Mouse (Mus musculus) kidney, embryonic 14.5 days (tissue): ENCODE data around the gene Ankrd33. TPM values are rescaled to one million over a fixed set of nuclear protein-coding genes. Genes with fewer than 3 reads are reported as not detected.
A peak's percentile ranks its signal among the peaks of the same experiment; 100 is the strongest.

Source experiments
- ATAC-seq: fragments of 200-750 bp; cut with Nextera tagmentation; 2 replicates; pipeline ENCODE4 v1.8.0; 2017; ENCODE audit warnings: moderate number of reproducible peaks, mild to moderate bottlenecking, moderate TSS enrichment, moderate library complexity; ENCODE audit not compliant: low FRiP score, low TSS enrichment
- H3K27ac ChIP-seq: fragments of 300-500 bp; sonication (generic); 2 replicates; pipeline ENCODE4 v1.5.1; 2014; ENCODE audit warnings: low read depth, mild to moderate bottlenecking, low read length, moderate library complexity, mixed read lengths
- H3K27me3 ChIP-seq: fragments of 300-500 bp; sonication (generic); 2 replicates; pipeline ENCODE4 v1.6.1; 2014; ENCODE audit warnings: mild to moderate bottlenecking, low read length; ENCODE audit not compliant: control insufficient read depth, insufficient read depth
- H3K36me3 ChIP-seq: fragments of 300-500 bp; sonication (generic); 2 replicates; pipeline ENCODE4 v1.6.1; 2014; ENCODE audit warnings: low read length, mixed read lengths; ENCODE audit not compliant: control insufficient read depth, insufficient read depth
- H3K4me1 ChIP-seq: fragments of 300-500 bp; sonication (generic); 2 replicates; pipeline ENCODE4 v1.6.1; 2014; ENCODE audit warnings: low read length, mixed read lengths; ENCODE audit not compliant: control insufficient read depth, insufficient read depth
- H3K4me2 ChIP-seq: fragments of 300-500 bp; sonication (generic); replicated peaks from 2 replicates; pipeline ENCODE4 v1.6.1; 2014; ENCODE audit warnings: low read depth, mild to moderate bottlenecking, low read length
- H3K4me3 ChIP-seq: fragments of 300-500 bp; sonication (generic); 2 replicates; pipeline ENCODE4 v1.5.1; 2014; ENCODE audit warnings: mild to moderate bottlenecking, low read length
- H3K9ac ChIP-seq: fragments of 300-500 bp; sonication (generic); 2 replicates; pipeline ENCODE4 v1.6.1; 2014; ENCODE audit warnings: low read depth, mild to moderate bottlenecking, low read length, moderate library complexity
- H3K9me3 ChIP-seq: fragments of 300-500 bp; sonication (generic); 2 replicates; pipeline ENCODE4 v1.6.1; 2016; ENCODE audit warnings: low read length; ENCODE audit not compliant: control insufficient read depth
- WGBS: fragments of 180-500 bp; shearing (Covaris S2); extraction: QIAGEN DNeasy Blood & Tissue Kit; methylation state at CpG from one replicate; pipeline ENCODE4 v1.1.7; 2014; 5-methylcytosine and 5-hydroxymethylcytosine counted together
- polyA plus RNA-seq: library from polyadenylated mRNA; unstranded; fragments of >200 nt; fragmentation: Nextera tagmentation; extraction: Ambion mirVana; gene quantifications from 2 replicates; pipeline ENCODE4 v1.2.1, GENCODE M21; 2014

Ankrd33 gene
- polyA plus RNA-seq, 1 experiment from 2014 or later: not detected

DNA sequence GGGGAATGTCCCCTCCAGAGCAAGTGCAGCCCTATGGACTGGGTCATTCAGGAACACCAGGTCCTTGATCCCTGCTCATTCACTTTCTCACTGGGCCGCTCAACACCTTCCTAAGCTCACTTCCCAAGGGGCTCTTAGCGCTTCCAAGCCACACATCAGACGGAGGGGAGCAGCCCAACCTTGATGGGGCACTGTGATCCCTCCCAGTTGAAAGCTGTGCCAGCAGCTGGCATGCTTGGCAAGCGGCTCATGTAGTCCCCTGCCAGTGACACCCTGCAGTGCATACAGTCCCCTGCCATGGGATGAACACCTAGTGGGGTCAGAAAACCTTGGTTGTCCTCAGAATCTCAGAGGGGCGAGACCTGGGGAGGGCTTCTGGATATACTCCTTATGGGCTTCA is 41.5 kb upstream of the Ankrd33 start:
- Histone ChIP-seq H3K9ac (no peak overlapping the region), H3K27me3 (no peaks in the 10 kb centered on the region), H3K36me3 (no peaks in the 10 kb centered on the region), H3K9me3 (no peaks in the 10 kb centered on the region), H3K27ac (no peak overlapping the region), H3K4me3 (no peak overlapping the region), H3K4me1 (peaks cover 59% of the 10 kb centered on the region), H3K4me2 (no peak overlapping the region)
- ATAC-seq: no peak
- WGBS: 84% methylated on average over 5 of the region's 5 CpGs

DNA sequence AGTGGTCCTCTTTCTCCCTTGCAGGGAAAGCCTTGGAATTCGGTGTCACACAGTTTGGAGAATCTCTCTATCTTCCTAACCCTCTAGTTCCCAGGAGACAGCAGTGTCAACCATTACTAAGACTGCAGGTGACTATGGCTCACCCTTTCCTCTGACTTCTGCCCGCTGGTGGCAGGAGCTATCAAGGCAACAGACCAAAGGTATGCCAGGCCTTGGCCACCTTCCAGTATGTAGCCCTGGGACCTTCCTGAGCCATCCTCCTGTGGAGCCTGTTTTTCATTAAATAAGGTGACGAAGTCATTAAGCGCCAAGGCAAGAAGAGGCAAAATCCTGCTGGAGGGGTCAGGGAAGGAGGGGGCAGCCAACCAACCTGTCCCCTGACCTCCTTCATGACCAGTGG is 40.4 kb upstream of the Ankrd33 start:
- no peak for ATAC-seq
- Histone ChIP-seq H3K9me3 (no peaks in the 10 kb centered on the region), H3K4me3 (no peak overlapping the region), H3K27me3 (no peaks in the 10 kb centered on the region), H3K4me1 (peaks cover 53% of the 10 kb centered on the region), H3K4me2 (no peak overlapping the region; the same call in 1 of the 2 replicates), H3K36me3 (no peaks in the 10 kb centered on the region), H3K9ac (0 out of 2 replicates have a peak overlapping the region, but pooled peaks have one; percentile 8), H3K27ac (no peak overlapping the region; the same call in 1 of the 2 replicates)
- 69% methylated on average over 4 of the region's 4 CpGs for WGBS

DNA sequence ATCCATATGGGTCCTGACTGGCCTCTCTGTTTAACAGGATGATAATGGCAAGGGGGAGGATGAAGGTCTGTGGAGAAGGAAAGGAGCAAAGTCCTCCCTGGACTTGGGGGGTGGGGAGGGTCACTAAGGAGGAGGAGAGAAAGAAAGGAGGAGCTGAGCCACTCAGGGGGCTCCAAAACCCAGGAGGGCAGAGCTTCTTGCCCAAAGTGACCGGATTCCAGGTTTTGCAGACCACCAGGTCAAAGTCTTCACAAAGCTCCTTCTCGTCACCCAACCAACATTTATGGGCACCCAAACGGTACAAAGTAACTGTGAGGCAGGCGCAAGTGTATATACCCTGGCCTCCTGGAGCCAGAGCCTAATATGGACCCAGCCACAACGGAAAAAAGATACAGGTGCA is 39.9 kb upstream of the Ankrd33 start:
- Histone ChIP-seq H3K4me1 (peaks cover 48% of the 10 kb centered on the region), H3K4me2 (peak overlapping the region; percentile 76), H3K27ac (peak overlapping the region; percentile 97; the same call in 1 of the 2 replicates), H3K36me3 (no peaks in the 10 kb centered on the region), H3K9ac (0 out of 2 replicates have a peak overlapping the region, but pooled peaks have one; percentile 8), H3K27me3 (no peaks in the 10 kb centered on the region), H3K4me3 (peak overlapping the region; percentile 93), H3K9me3 (no peaks in the 10 kb centered on the region)
- ATAC-seq: no peak
- WGBS: 25% methylated on average over 5 of the region's 5 CpGs

DNA sequence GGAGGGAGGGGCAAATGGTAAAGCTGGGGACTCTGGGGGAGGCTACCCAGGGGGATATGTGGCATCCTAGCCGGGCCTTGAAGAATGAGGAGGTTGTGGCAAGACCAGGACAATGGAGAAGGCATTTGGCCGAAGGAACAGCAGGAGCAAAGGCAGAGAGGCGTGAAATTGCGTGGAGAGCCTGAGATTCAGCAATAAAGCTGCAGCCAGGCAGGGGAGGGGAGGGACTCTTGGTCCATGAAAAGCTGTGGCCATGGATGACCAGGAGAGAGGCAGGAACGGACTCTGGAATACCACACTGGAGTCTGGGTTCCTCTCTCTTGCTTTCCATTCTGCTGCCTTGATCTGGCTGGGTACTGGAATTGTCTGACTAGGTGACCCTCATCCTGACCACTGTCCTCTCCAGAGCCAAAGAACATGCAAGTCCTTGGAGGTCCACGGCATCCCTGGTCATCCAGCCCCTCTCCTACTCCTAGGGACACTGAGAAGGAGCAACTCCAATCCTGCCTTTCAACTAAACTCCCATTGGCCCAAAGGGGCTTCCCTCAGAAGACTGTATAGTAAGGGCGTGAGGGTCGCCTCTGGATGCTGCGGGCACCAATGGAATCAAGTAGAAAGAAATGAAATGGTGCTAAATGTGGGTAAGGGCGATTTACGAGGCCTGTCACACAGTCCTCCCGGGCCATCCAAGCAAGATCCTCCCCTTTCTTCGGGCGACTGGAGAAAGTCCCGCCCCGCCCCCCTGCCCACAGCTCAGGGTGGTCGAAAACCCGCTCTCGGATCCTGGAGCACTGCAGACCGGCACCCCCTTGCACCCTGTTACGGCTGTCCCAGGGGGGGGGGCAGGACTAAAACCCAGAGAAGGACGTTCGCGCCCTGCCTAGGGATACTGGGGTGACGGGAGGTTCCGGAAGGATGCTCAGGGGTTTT is 39.2 kb upstream of the Ankrd33 start:
- Histone ChIP-seq H3K36me3 (no peaks in the 10 kb centered on the region), H3K9me3 (no peaks in the 10 kb centered on the region), H3K27me3 (no peaks in the 10 kb centered on the region), H3K4me3 (peak overlapping the region; percentile 93), H3K27ac (peak overlapping the region; percentile 97; the same call in 1 of the 2 replicates), H3K4me2 (peak overlapping the region; percentile 76), H3K4me1 (peaks cover 41% of the 10 kb centered on the region), H3K9ac (peak overlapping the region; percentile 94)
- ATAC-seq: peak; percentile 20
- WGBS: 4% methylated on average over 26 of the region's 26 CpGs

DNA sequence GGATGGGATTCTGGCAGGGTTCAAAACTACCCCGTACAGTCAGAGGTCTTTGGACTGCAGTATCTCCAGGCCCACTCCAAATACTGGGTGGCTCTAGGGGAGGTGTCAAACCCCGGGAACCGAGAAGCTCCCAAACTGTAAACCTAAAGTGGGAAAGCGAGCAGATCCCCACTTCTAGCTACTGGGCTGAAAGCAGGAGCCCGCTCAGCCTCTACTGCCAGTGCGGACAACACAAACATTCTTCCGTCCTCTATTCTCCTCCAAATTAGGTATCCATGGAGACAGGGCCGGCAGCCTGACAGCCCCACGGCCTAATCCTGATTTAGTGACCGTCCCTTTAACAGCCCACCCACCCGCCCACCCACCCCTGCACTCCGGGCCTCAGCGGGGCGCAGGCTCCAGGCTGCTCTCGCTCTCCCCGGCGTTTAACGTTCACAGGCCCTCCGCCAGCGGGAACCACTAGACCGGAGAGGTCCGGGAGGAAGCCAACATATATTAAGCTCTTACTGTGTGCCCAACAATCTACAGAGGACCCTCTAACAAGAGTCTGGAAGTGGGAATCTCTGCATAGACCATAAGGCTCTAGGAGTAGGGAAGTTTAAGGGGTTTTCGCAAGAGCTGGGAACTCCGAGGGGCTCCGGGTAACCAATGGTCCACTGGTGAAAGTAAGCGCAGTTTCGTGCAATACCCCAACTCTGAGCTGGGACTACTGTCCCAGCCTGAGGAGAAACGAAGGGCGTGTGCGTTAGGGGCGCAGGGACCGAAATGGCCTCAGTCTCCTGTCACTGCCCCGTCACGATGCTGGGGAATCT is 38.3 kb upstream of the Ankrd33 start:
- Histone ChIP-seq H3K4me2 (peak overlapping the region; percentile 76), H3K4me1 (peaks cover 43% of the 10 kb centered on the region), H3K9ac (peak overlapping the region; percentile 94), H3K27ac (peak overlapping the region; percentile 97), H3K9me3 (no peaks in the 10 kb centered on the region), H3K36me3 (no peaks in the 10 kb centered on the region), H3K4me3 (peak overlapping the region; percentile 93), H3K27me3 (no peaks in the 10 kb centered on the region)
- ATAC-seq: peak; percentile 16; the same call in 1 of the 2 replicates
- under 1% methylated on average over 34 of the region's 34 CpGs for WGBS

DNA sequence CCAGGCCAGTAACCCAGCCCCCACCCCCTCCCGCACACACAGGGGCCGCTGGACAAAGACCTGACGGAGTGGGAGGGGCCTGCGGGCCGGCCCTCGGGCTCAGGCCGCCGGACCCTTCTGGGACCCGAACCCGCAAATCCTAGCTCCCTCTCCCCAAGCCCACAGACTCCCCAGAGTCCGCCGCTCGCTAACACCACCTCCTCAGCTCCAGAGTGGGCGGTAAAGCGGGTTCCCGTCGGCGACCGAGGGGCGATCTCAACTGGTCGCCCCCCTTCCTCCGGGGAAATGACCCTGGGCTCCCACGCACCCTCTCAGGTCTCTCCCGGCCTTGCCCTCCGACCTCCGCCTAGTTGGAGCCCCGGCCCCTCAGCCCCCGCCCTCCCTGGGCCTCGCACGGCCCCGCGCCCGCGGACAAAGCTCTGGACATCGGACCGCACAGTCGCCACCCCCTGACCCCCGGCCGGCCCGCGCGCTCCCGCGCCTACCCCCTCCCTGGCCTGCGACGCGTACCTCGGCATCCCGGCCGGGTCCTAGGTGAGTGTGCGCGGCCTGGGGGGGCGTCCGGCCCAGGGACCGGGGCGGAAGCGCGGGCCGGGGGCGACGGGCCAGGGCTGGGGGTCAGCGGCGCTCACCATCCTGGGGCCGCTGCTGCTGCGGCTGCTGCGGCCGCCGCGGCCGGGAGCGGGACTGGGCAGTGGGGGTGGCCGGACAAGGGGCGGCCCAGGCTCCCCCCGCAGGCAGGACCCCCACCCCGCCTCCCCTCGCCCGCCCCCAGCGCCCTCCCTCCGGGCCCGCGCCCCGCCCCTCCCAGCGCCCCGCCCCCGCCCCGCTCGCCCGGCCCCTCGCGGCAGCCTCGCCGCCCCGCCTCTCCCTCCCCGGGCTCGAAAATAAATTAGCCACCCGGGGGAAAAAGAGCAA is 37.5 kb upstream of the Ankrd33 start, which contains the start of gene Fignl2:
Gene Fignl2, minus strand, starts transcription at position 755 of the 918 bp plus-strand sequence.
- no peaks in the 10 kb centered on the region for H3K36me3 ChIP-seq
- H3K4me3 ChIP-seq: peak within 1 kb of the TSS; percentile 93
- ATAC-seq: peak; percentile 32
- under 1% methylated on average over 74 of the region's 96 CpGs for WGBS
- peak within 1 kb of the TSS; percentile 97 for H3K27ac ChIP-seq
- H3K4me2 ChIP-seq: peak within 1 kb of the TSS; percentile 76
- no peaks in the 10 kb centered on the region for H3K9me3 ChIP-seq
- peak within 1 kb of the TSS; percentile 94 for H3K9ac ChIP-seq
- peaks cover 45% of the 10 kb centered on the region for H3K4me1 ChIP-seq
- no peaks in the 10 kb centered on the region for H3K27me3 ChIP-seq

DNA sequence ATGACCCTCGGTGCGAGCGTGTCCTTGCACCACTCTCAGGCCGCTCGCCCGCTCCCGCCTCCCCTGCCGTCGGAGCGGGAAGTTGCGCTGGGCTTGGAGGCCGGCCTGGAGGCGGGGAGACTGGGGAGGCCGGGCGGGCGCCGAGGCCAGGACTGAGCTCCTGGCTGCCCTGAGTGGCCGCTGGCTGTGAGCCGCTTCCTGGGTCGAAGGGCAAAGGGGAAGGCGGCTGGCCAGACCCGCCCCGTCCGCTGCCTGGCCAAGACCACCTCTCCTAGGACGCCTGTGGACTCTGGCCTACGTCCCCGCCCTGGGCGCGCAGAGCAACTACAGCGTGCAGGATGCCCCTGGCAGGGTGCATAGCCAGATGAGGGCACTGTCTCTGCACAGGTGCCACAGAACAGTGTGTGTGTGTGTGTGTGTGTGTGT is 36.8 kb upstream of the Ankrd33 start:
- peak overlapping the region; percentile 93 for H3K4me3 ChIP-seq
- H3K9me3 ChIP-seq: no peaks in the 10 kb centered on the region
- 1% methylated on average over 29 of the region's 30 CpGs for WGBS
- ATAC-seq: peak; percentile 81
- no peaks in the 10 kb centered on the region for H3K27me3 ChIP-seq
- H3K36me3 ChIP-seq: no peaks in the 10 kb centered on the region
- H3K9ac ChIP-seq: peak overlapping the region; percentile 94
- H3K27ac ChIP-seq: peak overlapping the region; percentile 97
- H3K4me2 ChIP-seq: peak overlapping the region; percentile 76
- H3K4me1 ChIP-seq: peaks cover 40% of the 10 kb centered on the region

DNA sequence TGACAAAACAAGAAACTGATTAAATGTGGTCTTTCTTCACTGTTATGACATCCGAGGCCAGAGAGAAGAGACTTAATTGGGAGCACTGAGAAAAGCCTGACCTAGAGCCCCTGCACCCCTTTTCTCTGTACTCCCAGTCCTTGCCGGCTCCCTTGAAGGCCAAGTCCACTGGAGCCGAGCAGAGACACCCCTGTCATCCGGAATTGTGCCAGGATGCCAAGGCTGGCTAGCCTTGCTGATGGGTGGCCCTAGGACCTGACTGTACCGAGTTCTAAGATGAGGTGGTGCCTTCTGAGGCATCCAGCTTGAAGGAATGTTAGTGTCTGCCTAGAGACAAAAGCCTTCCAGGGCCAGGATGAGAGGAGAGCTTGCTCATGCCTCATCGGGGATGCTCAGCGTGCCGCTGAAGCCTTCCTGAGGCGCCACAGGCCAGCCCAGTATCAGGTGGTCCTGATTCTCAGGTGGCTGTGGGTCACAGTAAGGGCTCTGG is 35.5 kb upstream of the Ankrd33 start:
- Histone ChIP-seq H3K27ac (no peak overlapping the region), H3K4me1 (peaks cover 36% of the 10 kb centered on the region), H3K9ac (no peak overlapping the region)

More for the DNA sequence above, 35.5 kb upstream of the Ankrd33 start:
- Histone ChIP-seq H3K36me3 (no peaks in the 10 kb centered on the region), H3K4me3 (no peak overlapping the region), H3K4me2 (no peak overlapping the region), H3K9me3 (no peaks in the 10 kb centered on the region), H3K27me3 (no peaks in the 10 kb centered on the region)
- 78% methylated on average over 9 of the region's 9 CpGs for WGBS
- ATAC-seq: no peak
